Comparison of ENCODE assay signal across 17 mouse cellular contexts in the genomic region with DNA sequence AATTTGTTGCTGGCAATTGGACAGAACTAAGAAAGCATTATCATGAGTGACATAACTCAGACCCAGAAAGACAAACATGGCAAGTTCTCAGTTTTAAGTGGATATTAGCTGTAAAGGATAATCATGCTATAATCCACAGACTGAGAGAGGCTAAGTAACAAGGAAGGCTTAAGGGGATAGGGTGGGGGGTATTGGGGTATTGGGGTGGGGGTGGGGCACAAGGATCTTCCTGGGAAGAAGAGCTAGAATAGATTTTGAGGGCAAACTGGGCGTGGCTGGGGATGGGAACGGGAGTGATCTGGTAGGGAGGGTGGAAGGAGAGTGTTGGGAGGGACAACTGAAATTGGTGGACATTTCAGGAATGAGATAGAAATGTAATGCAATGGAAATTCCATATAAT. TPM values are rescaled to one million over a fixed set of nuclear protein-coding genes. Genes with fewer than 3 reads are reported as not detected.
DNase-seq lines count a peak whose midpoint lies in the region; ATAC-seq and TF ChIP-seq lines count a peak whose summit lies in the region.
"Not testable (repeated sequence)": the region's sequence is repeated elsewhere in the genome, so short reads cannot be mapped to it uniquely, and the experiment has no call there.
"Had no signal": no experiment of that assay in that cellular context is flagged by ENCODE, and none has a peak within 500 bp of the region (broad histone marks: within the 10 kb centered on the region; RNA-seq: fewer than 3 reads in every experiment).

No protein-coding gene starts in this region.

- H3K27me3 ChIP-seq in forebrain, embryonic 11.5 days (ENCODE audit: control insufficient read depth, insufficient read depth, low read length); heart, embryonic 16.5 days (ENCODE audit: control insufficient read depth, insufficient read depth, low read length); hindbrain, embryonic 16.5 days (replicated peaks; ENCODE audit: control insufficient read depth, insufficient read depth, low read length); liver, postnatal 0 days (ENCODE audit: insufficient read depth, low read length); midbrain, embryonic 14.5 days (ENCODE audit: control insufficient read depth, insufficient read depth, low read length): not testable (repeated sequence)

- not testable (repeated sequence) for H3K4me3 ChIP-seq in forebrain, embryonic 11.5 days (ENCODE audit: low read depth, low read length); heart, embryonic 16.5 days (ENCODE audit: low read length); hindbrain, embryonic 16.5 days (ENCODE audit: low read length); liver, postnatal 0 days (ENCODE audit: low read depth, low read length); midbrain, embryonic 14.5 days (replicated peaks; ENCODE audit: low read depth, low read length)

- not testable (repeated sequence) for ATAC-seq in forebrain, embryonic 11.5 days (replicated peaks; ENCODE audit: low FRiP score); liver, postnatal 0 days
- peak; percentile 72; the same call in 1 of the 2 replicates for ATAC-seq in heart, embryonic 16.5 days (replicated peaks; ENCODE audit: extremely low read depth, insufficient read depth, low FRiP score)
- 0 out of 2 replicates have a peak, but pooled peaks have one; percentile 48 for ATAC-seq in hindbrain, embryonic 16.5 days
- peak; percentile 66; the same call in 1 of the 2 replicates for ATAC-seq in midbrain, embryonic 14.5 days (ENCODE audit: low FRiP score, low TSS enrichment)

- not testable (repeated sequence) for H3K27ac ChIP-seq in forebrain, embryonic 11.5 days (ENCODE audit: low read depth, low read length); heart, embryonic 16.5 days (ENCODE audit: low read length); hindbrain, embryonic 16.5 days (ENCODE audit: low read depth, low read length); liver, postnatal 0 days (ENCODE audit: low read depth); midbrain, embryonic 14.5 days (replicated peaks; ENCODE audit: low read depth, low read length)

- TF ChIP-seq EP300 in liver, postnatal 0 days (IDR thresholded peaks at IDR 0.05; ENCODE audit: low read depth), result not testable (repeated sequence)

- not testable (repeated sequence) for H3K9ac ChIP-seq in forebrain, embryonic 11.5 days (ENCODE audit: low read length); heart, embryonic 16.5 days (ENCODE audit: low read length); hindbrain, embryonic 16.5 days (ENCODE audit: low read depth, low read length); liver, postnatal 0 days (replicated peaks); midbrain, embryonic 14.5 days (replicated peaks; ENCODE audit: low read length)

- TF ChIP-seq CTCF in liver, postnatal 0 days (IDR thresholded peaks at IDR 0.05; ENCODE audit: low read depth), result not testable (repeated sequence)

- 42% methylated on average over 2 of the region's 2 CpGs for WGBS in forebrain, embryonic 11.5 days
- 39% methylated on average over 2 of the region's 2 CpGs for WGBS in heart, embryonic 16.5 days
- WGBS in hindbrain, embryonic 16.5 days, result 29% methylated on average over 2 of the region's 2 CpGs
- 24% methylated on average over 2 of the region's 2 CpGs for WGBS in liver, postnatal 0 days (ENCODE audit: insufficient replicate concordance)
- WGBS in midbrain, embryonic 14.5 days, result 40% methylated on average over 2 of the region's 2 CpGs

- not testable (repeated sequence) for H3K4me2 ChIP-seq in forebrain, embryonic 11.5 days (ENCODE audit: low read depth, low read length, severe bottlenecking); heart, embryonic 16.5 days (ENCODE audit: low read depth, low read length); hindbrain, embryonic 16.5 days (ENCODE audit: low read length); liver, postnatal 0 days (ENCODE audit: low read depth, low read length); midbrain, embryonic 14.5 days (ENCODE audit: low read length)

- DNase-seq in forebrain, embryonic 11.5 days (ENCODE audit: low spot score), result peak; percentile 51
- peak; percentile 34 for DNase-seq in liver, postnatal 0 days
- not testable (repeated sequence) for DNase-seq in midbrain, embryonic 14.5 days
- peak; percentile 19 for DNase-seq in yolk sac, embryonic 10.5 days (ENCODE audit: low spot score)

- not testable (repeated sequence) for H3K4me1 ChIP-seq in forebrain, embryonic 11.5 days (replicated peaks; ENCODE audit: control insufficient read depth, insufficient read depth, low read length); heart, embryonic 16.5 days (ENCODE audit: control insufficient read depth, insufficient read depth, low read length); hindbrain, embryonic 16.5 days (ENCODE audit: control insufficient read depth, insufficient read depth, low read depth, low read length); liver, postnatal 0 days (ENCODE audit: insufficient read depth); midbrain, embryonic 14.5 days (ENCODE audit: control insufficient read depth, insufficient read depth, low read length)

- H3K36me3 ChIP-seq in forebrain, embryonic 11.5 days (ENCODE audit: control insufficient read depth, insufficient read depth, low read length); heart, embryonic 16.5 days (ENCODE audit: control insufficient read depth, insufficient read depth); hindbrain, embryonic 16.5 days (ENCODE audit: control insufficient read depth, insufficient read depth, low read length); liver, postnatal 0 days (replicated peaks; ENCODE audit: insufficient read depth, low read length); midbrain, embryonic 14.5 days (ENCODE audit: control insufficient read depth, insufficient read depth, low read length): not testable (repeated sequence)

- not testable (repeated sequence) for H3K9me3 ChIP-seq in forebrain, embryonic 11.5 days (ENCODE audit: control insufficient read depth, low read length); heart, embryonic 16.5 days (replicated peaks; ENCODE audit: control insufficient read depth, low read length); hindbrain, embryonic 16.5 days (ENCODE audit: control insufficient read depth, low read length); liver, postnatal 0 days (ENCODE audit: low read length); midbrain, embryonic 14.5 days (ENCODE audit: control insufficient read depth, low read length)

RNA-seq across cellular contexts. Expression of gene Gm21190, which starts 7.0 kb away (rescaled TPM):
- not detected in 2 replicates for polyA plus RNA-seq in forebrain, embryonic 11.5 days (2014; fragmentation: Nextera tagmentation; extraction: Ambion mirVana)
- polyA plus RNA-seq in heart, embryonic 16.5 days (2015; fragmentation: Nextera tagmentation; extraction: Ambion mirVana), result not detected in 2 replicates
- not detected in 2 replicates for polyA plus RNA-seq in hindbrain, embryonic 16.5 days (2015; fragmentation: Nextera tagmentation; extraction: Ambion mirVana)
- polyA plus RNA-seq in liver, postnatal 0 days (2015; fragmentation: Nextera tagmentation; extraction: Ambion mirVana), result not detected in 2 replicates
- polyA plus RNA-seq in midbrain, embryonic 14.5 days (2014; fragmentation: Nextera tagmentation; extraction: Ambion mirVana), result not detected in 2 replicates
- polyA plus RNA-seq: embryonic facial prominence, embryonic 11.5 days; embryonic facial prominence, embryonic 14.5 days; forebrain, embryonic 12.5 days; forebrain, embryonic 15.5 days; G1E; gonadal fat pad, adult 2 months; heart, embryonic 13.5 days; hindbrain, embryonic 10.5 days; hindbrain, embryonic 15.5 days; intestine, embryonic 15.5 days; Patski had no signal

RNA-seq across cellular contexts. Expression of gene Gm21149, which starts 45.7 kb away (rescaled TPM):
- not detected in 2 replicates for polyA plus RNA-seq in forebrain, embryonic 11.5 days (2014; fragmentation: Nextera tagmentation; extraction: Ambion mirVana)
- 0.26 and 0.32 TPM in 2 replicates for polyA plus RNA-seq in heart, embryonic 16.5 days (2015; fragmentation: Nextera tagmentation; extraction: Ambion mirVana)
- polyA plus RNA-seq in hindbrain, embryonic 16.5 days (2015; fragmentation: Nextera tagmentation; extraction: Ambion mirVana), result not detected in 2 replicates
- polyA plus RNA-seq in liver, postnatal 0 days (2015; fragmentation: Nextera tagmentation; extraction: Ambion mirVana), result not detected in 2 replicates
- not detected in 2 replicates for polyA plus RNA-seq in midbrain, embryonic 14.5 days (2014; fragmentation: Nextera tagmentation; extraction: Ambion mirVana)
- polyA plus RNA-seq: embryonic facial prominence, embryonic 11.5 days; embryonic facial prominence, embryonic 14.5 days; forebrain, embryonic 12.5 days; forebrain, embryonic 15.5 days; G1E; gonadal fat pad, adult 2 months; hindbrain, embryonic 10.5 days; hindbrain, embryonic 15.5 days; intestine, embryonic 15.5 days; Patski had no signal

RNA-seq across cellular contexts. Expression of gene Gm21083, which starts 55.1 kb away (rescaled TPM):
- not detected in 2 replicates for polyA plus RNA-seq in forebrain, embryonic 11.5 days (2014; fragmentation: Nextera tagmentation; extraction: Ambion mirVana)
- polyA plus RNA-seq in heart, embryonic 16.5 days (2015; fragmentation: Nextera tagmentation; extraction: Ambion mirVana), result 0.25 TPM in 1 of 2 replicates, not detected in the other
- not detected in 2 replicates for polyA plus RNA-seq in hindbrain, embryonic 16.5 days (2015; fragmentation: Nextera tagmentation; extraction: Ambion mirVana)
- polyA plus RNA-seq in liver, postnatal 0 days (2015; fragmentation: Nextera tagmentation; extraction: Ambion mirVana), result not detected in 2 replicates
- polyA plus RNA-seq in midbrain, embryonic 14.5 days (2014; fragmentation: Nextera tagmentation; extraction: Ambion mirVana), result not detected in 2 replicates
- polyA plus RNA-seq: embryonic facial prominence, embryonic 11.5 days; embryonic facial prominence, embryonic 14.5 days; forebrain, embryonic 12.5 days; forebrain, embryonic 15.5 days; G1E; gonadal fat pad, adult 2 months; heart, embryonic 13.5 days; hindbrain, embryonic 10.5 days; hindbrain, embryonic 15.5 days; Patski had no signal
